27 mouse cellular contexts compared by ENCODE assay signal in the genomic region with DNA sequence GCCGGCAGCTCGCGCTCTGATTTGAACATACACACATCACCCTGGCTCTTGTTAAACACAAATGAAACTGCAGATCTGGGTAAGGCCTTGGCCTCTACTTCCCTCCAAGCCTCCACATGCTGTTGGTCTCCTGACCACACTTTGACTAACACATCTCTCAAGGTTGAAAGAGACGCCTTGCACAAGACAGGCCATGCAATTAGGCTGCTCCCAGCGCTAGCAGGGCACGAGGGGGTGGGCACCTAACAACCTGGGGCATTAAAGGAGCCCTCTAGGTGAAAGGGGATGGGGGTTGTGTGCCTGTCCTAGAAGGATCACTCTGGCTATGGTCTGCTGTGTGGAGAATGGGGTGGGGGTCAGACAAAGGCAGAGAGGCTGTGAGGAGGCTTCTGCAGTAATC. TPM values are rescaled to one million over a fixed set of nuclear protein-coding genes. Genes with fewer than 3 reads are reported as not detected.
A peak's percentile ranks its signal among the peaks of the same experiment; 100 is the strongest.
DNase-seq lines count a peak whose midpoint lies in the region; ATAC-seq and TF ChIP-seq lines count a peak whose summit lies in the region.
"Had no signal": no experiment of that assay in that cellular context is flagged by ENCODE, and none has a peak within 500 bp of the region (broad histone marks: within the 10 kb centered on the region; RNA-seq: fewer than 3 reads in every experiment).

No protein-coding gene starts in this region.

- H3K4me2 ChIP-seq in hindbrain, postnatal 0 days (ENCODE audit: low read depth, low read length): no peak overlapping the region
- H3K4me2 ChIP-seq in midbrain, embryonic 11.5 days: no peak overlapping the region
- no peak overlapping the region for H3K4me2 ChIP-seq in hindbrain, embryonic 14.5 days (replicated peaks)
- H3K4me2 ChIP-seq: liver, embryonic 11.5 days; lung, embryonic 15.5 days; neural tube, embryonic 15.5 days; stomach, embryonic 15.5 days had no signal

- no peak for TF ChIP-seq CTCF in hindbrain, postnatal 0 days (IDR thresholded peaks at IDR 0.05; ENCODE audit: low read depth)

- H3K36me3 ChIP-seq in hindbrain, embryonic 10.5 days: no peaks in the 10 kb centered on the region
- no peaks in the 10 kb centered on the region for H3K36me3 ChIP-seq in hindbrain, postnatal 0 days (ENCODE audit: insufficient read depth, low read length)
- H3K36me3 ChIP-seq in midbrain, embryonic 10.5 days: no peaks in the 10 kb centered on the region
- no peaks in the 10 kb centered on the region for H3K36me3 ChIP-seq in midbrain, embryonic 11.5 days (ENCODE audit: control insufficient read depth, insufficient read depth, low read length)
- no peaks in the 10 kb centered on the region for H3K36me3 ChIP-seq in hindbrain, embryonic 14.5 days (replicated peaks; ENCODE audit: control insufficient read depth, insufficient read depth)
- H3K36me3 ChIP-seq: limb, embryonic 13.5 days; lung, embryonic 15.5 days; midbrain, embryonic 13.5 days; neural tube, embryonic 15.5 days; stomach, embryonic 15.5 days had no signal

- H3K9ac ChIP-seq in hindbrain, postnatal 0 days (replicated peaks; ENCODE audit: low read length): no peak overlapping the region
- no peak overlapping the region for H3K9ac ChIP-seq in midbrain, embryonic 11.5 days (ENCODE audit: low read length)
- no peak overlapping the region for H3K9ac ChIP-seq in hindbrain, embryonic 14.5 days
- H3K9ac ChIP-seq: limb, embryonic 13.5 days; lung, embryonic 15.5 days; midbrain, embryonic 13.5 days; neural tube, embryonic 15.5 days; stomach, embryonic 15.5 days had no signal

- no peaks in the 10 kb centered on the region for H3K9me3 ChIP-seq in hindbrain, embryonic 10.5 days
- no peaks in the 10 kb centered on the region for H3K9me3 ChIP-seq in hindbrain, postnatal 0 days (ENCODE audit: low read length)
- no peaks in the 10 kb centered on the region for H3K9me3 ChIP-seq in midbrain, embryonic 10.5 days (replicated peaks)
- H3K9me3 ChIP-seq in midbrain, embryonic 11.5 days (ENCODE audit: control insufficient read depth, low read length): no peaks in the 10 kb centered on the region
- H3K9me3 ChIP-seq in hindbrain, embryonic 14.5 days (ENCODE audit: control insufficient read depth, low read length): no peaks in the 10 kb centered on the region
- H3K9me3 ChIP-seq: limb, embryonic 13.5 days; lung, embryonic 15.5 days; midbrain, embryonic 13.5 days; neural tube, embryonic 15.5 days; stomach, embryonic 15.5 days had no signal

- no peaks in the 10 kb centered on the region for H3K27me3 ChIP-seq in hindbrain, embryonic 10.5 days (ENCODE audit: insufficient read depth, poor library complexity, severe bottlenecking)
- no peaks in the 10 kb centered on the region for H3K27me3 ChIP-seq in hindbrain, postnatal 0 days (ENCODE audit: insufficient read depth, low read length)
- peaks cover 16% of the 10 kb centered on the region; the same call in 1 of the 2 replicates for H3K27me3 ChIP-seq in midbrain, embryonic 10.5 days (ENCODE audit: low read depth, poor library complexity, severe bottlenecking)
- no peaks in the 10 kb centered on the region for H3K27me3 ChIP-seq in midbrain, embryonic 11.5 days (ENCODE audit: control insufficient read depth, insufficient read depth, low read length)
- H3K27me3 ChIP-seq in hindbrain, embryonic 14.5 days (ENCODE audit: control insufficient read depth, insufficient read depth, low read length): no peaks in the 10 kb centered on the region
- H3K27me3 ChIP-seq: CH12.LX; limb, embryonic 13.5 days; lung, embryonic 15.5 days; midbrain, embryonic 13.5 days; neural tube, embryonic 15.5 days; stomach, embryonic 15.5 days had no signal

- WGBS in hindbrain, embryonic 10.5 days: 73% methylated on average over 6 of the region's 6 CpGs
- WGBS in hindbrain, postnatal 0 days: 68% methylated on average over 6 of the region's 6 CpGs
- 66% methylated on average over 6 of the region's 6 CpGs for WGBS in midbrain, embryonic 10.5 days
- WGBS in midbrain, embryonic 11.5 days: 57% methylated on average over 6 of the region's 6 CpGs
- WGBS in hindbrain, embryonic 14.5 days: 74% methylated on average over 6 of the region's 6 CpGs

- DNase-seq in hindbrain, embryonic 10.5 days (ENCODE audit: low spot score): no peak
- no peak for DNase-seq in hindbrain, postnatal 0 days (ENCODE audit: low spot score)
- DNase-seq in midbrain, embryonic 10.5 days (ENCODE audit: low spot score): no peak
- DNase-seq in midbrain, embryonic 11.5 days (ENCODE audit: low spot score, missing footprints): no peak
- DNase-seq in hindbrain, embryonic 14.5 days (ENCODE audit: low spot score): no peak
- DNase-seq in left cerebral cortex, postnatal 25 days (ENCODE audit: low spot score in 2 of 2): no peak
- DNase-seq: cerebellum, adult 2 months; cerebellum, postnatal 14 days; gastrocnemius, postnatal 14 days; heart, postnatal 14 days; layer of hippocampus, adult 9-11 months; lung, postnatal 36 days; right cerebral cortex, postnatal 14 days had no signal

- peaks cover 25% of the 10 kb centered on the region for H3K4me1 ChIP-seq in hindbrain, embryonic 10.5 days (replicated peaks)
- 0 out of 2 replicates have a peak, but pooled peaks cover 4% of the 10 kb centered on the region for H3K4me1 ChIP-seq in hindbrain, postnatal 0 days (ENCODE audit: insufficient read depth, low read length)
- H3K4me1 ChIP-seq in midbrain, embryonic 10.5 days: peaks cover 24% of the 10 kb centered on the region
- peaks cover 13% of the 10 kb centered on the region; the same call in 1 of the 2 replicates for H3K4me1 ChIP-seq in midbrain, embryonic 11.5 days (ENCODE audit: control insufficient read depth, insufficient read depth, low read length)
- H3K4me1 ChIP-seq in hindbrain, embryonic 14.5 days (replicated peaks; ENCODE audit: control insufficient read depth, insufficient read depth, low read length): peaks cover 14% of the 10 kb centered on the region
- H3K4me1 ChIP-seq: stomach, embryonic 15.5 days had no signal

- ATAC-seq in hindbrain, postnatal 0 days: no peak
- no peak for ATAC-seq in midbrain, embryonic 11.5 days (ENCODE audit: low FRiP score)
- no peak for ATAC-seq in hindbrain, embryonic 14.5 days (ENCODE audit: low FRiP score)
- ATAC-seq: activated CD4-positive, CD25-positive, alpha-beta regulatory T cell, adult 4 months; forebrain, embryonic 14.5 days; intestine, embryonic 16.5 days had no signal

- peak overlapping the region; percentile 59; the same call in 1 of the 2 replicates for H3K27ac ChIP-seq in hindbrain, embryonic 10.5 days
- H3K27ac ChIP-seq in hindbrain, postnatal 0 days: no peak overlapping the region
- H3K27ac ChIP-seq in midbrain, embryonic 10.5 days (replicated peaks): peak overlapping the region; percentile 52; the same call in 1 of the 2 replicates
- no peak overlapping the region for H3K27ac ChIP-seq in midbrain, embryonic 11.5 days (ENCODE audit: low read depth, low read length)
- H3K27ac ChIP-seq in hindbrain, embryonic 14.5 days: peak overlapping the region; percentile 33; the same call in 1 of the 2 replicates
- H3K27ac ChIP-seq: kidney, postnatal 0 days; limb, embryonic 13.5 days; lung, embryonic 15.5 days; neural tube, embryonic 15.5 days; stomach, embryonic 15.5 days had no signal

- intact Hi-C loops in left cerebral cortex, postnatal 25 days (cut with DNase I): no loop called here

- no peak overlapping the region for H3K4me3 ChIP-seq in hindbrain, embryonic 10.5 days
- H3K4me3 ChIP-seq in hindbrain, postnatal 0 days (ENCODE audit: low read length): no peak overlapping the region
- no peak overlapping the region for H3K4me3 ChIP-seq in midbrain, embryonic 10.5 days
- H3K4me3 ChIP-seq in midbrain, embryonic 11.5 days (ENCODE audit: low read depth, low read length): no peak overlapping the region
- H3K4me3 ChIP-seq in hindbrain, embryonic 14.5 days (replicated peaks; ENCODE audit: low read length): no peak overlapping the region
- H3K4me3 ChIP-seq: limb, embryonic 13.5 days; lung, embryonic 15.5 days; midbrain, embryonic 13.5 days; neural tube, embryonic 15.5 days; stomach, embryonic 15.5 days had no signal

RNA-seq across cellular contexts. Expression of a gene that starts 43.4 kb away (rescaled TPM):
- 0.14 and 0.22 TPM in 2 replicates for polyA plus RNA-seq in hindbrain, embryonic 10.5 days (2016; fragmentation: Nextera tagmentation; extraction: Ambion mirVana)
- 5.9 and 11.1 TPM in 2 replicates for total RNA-seq in hindbrain, postnatal 0 days (2014; rRNA removed)
- 7.0 and 7.8 TPM in 2 replicates for polyA plus RNA-seq in hindbrain, postnatal 0 days (2015; fragmentation: Nextera tagmentation; extraction: Ambion mirVana)
- 0.43 and 1.0 TPM in 2 replicates for polyA plus RNA-seq in midbrain, embryonic 10.5 days (2016; fragmentation: Nextera tagmentation; extraction: Ambion mirVana)
- 0.44 and 0.74 TPM in 2 replicates for polyA plus RNA-seq in midbrain, embryonic 11.5 days (2014; fragmentation: Nextera tagmentation; extraction: Ambion mirVana)
- polyA plus RNA-seq in hindbrain, embryonic 14.5 days (2014; fragmentation: Nextera tagmentation; extraction: Ambion mirVana): 3.4 and 5.4 TPM in 2 replicates
- 10 to 100 TPM; 21.5 to 26.7 TPM for total RNA-seq in left cerebral cortex, postnatal 25 days (2021)
- total RNA-seq: CH12.LX; granulocyte monocyte progenitor cell, adult 5-6 weeks; heart, postnatal 14 days; megakaryocyte, adult 5-6 weeks had no signal
- polyA plus RNA-seq: heart, embryonic 14.5 days had no signal

Comparison
In these comparisons a context has a peak if more than half of its experiments do, and no peak if none do; other contexts are left out.
1. H3K27ac ChIP-seq: peak in hindbrain, embryonic 10.5 days (single experiment), midbrain, embryonic 10.5 days (single experiment) and hindbrain, embryonic 14.5 days (single experiment); none in hindbrain, postnatal 0 days (single experiment) and midbrain, embryonic 11.5 days (single experiment).